Mouse (Mus musculus) brain, embryonic 14.5 days (tissue): ENCODE data around the gene Lrrc10b. TPM values are rescaled to one million over a fixed set of nuclear protein-coding genes. Genes with fewer than 3 reads are reported as not detected.

Source experiments
- DNase-seq: peaks from one replicate; pipeline ENCODE4 v3.0.0-alpha.2; 2011; ENCODE audit warnings: low read depth
- CTCF ChIP-seq: fragments of 200-500 bp; IDR thresholded peaks from 2 replicates; pipeline ENCODE4 v1.5.1; 2012; ENCODE audit warnings: inconsistent platforms, mild to moderate bottlenecking, moderate library complexity, borderline replicate concordance; ENCODE audit not compliant: insufficient read depth, insufficient read length; ENCODE audit errors: extremely low read depth
- POLR2A ChIP-seq: fragments of 200-500 bp; IDR thresholded peaks from 2 replicates; pipeline ENCODE4 v1.6.1; 2012; ENCODE audit warnings: mild to moderate bottlenecking, inconsistent platforms, borderline replicate concordance; ENCODE audit not compliant: poor library complexity, insufficient read depth, insufficient read length, severe bottlenecking; ENCODE audit errors: extremely low read depth
- polyA plus RNA-seq: library from polyadenylated mRNA; depleted of rRNA; stranded (reverse); fragments of >200 nt; gene quantifications from 2 replicates; pipeline ENCODE4 v1.2.3, GENCODE M21; 2012

Lrrc10b gene
- polyA plus RNA-seq, 1 experiment: 2.0 TPM

GRCm38 (mm10) chr19:10435908-10436307, 21.4 kb downstream of the Lrrc10b start:
- TF ChIP-seq POLR2A: no peak
- peak; percentile 80 for TF ChIP-seq CTCF
- DNase-seq: peak; percentile 88

- no peak for TF ChIP-seq CTCF
- TF ChIP-seq POLR2A: no peak
- DNase-seq: no peak
Measured at GRCm38 (mm10) chr19:10434927-10435326, 22.3 kb downstream of the Lrrc10b start.

GRCm38 (mm10) chr19:10433879-10434540, 23.3 kb downstream of the Lrrc10b start:
- no peak for DNase-seq
- no peak for TF ChIP-seq POLR2A
- TF ChIP-seq CTCF: no peak

- no peak for TF ChIP-seq POLR2A
- no peak for TF ChIP-seq CTCF
- no peak for DNase-seq
Measured at GRCm38 (mm10) chr19:10433225-10433624, 24.0 kb downstream of the Lrrc10b start.

- TF ChIP-seq CTCF (no peak), POLR2A (no peak)
- DNase-seq: peak; percentile 82
Measured at GRCm38 (mm10) chr19:10431841-10432240, 25.4 kb downstream of the Lrrc10b start.

- no peak for TF ChIP-seq CTCF
- no peak for TF ChIP-seq POLR2A
- peak; percentile 37 for DNase-seq
Measured at GRCm38 (mm10) chr19:10431410-10431809, 25.9 kb downstream of the Lrrc10b start.

GRCm38 (mm10) chr19:10429371-10429770, 27.9 kb downstream of the Lrrc10b start:
- TF ChIP-seq POLR2A (no peak), CTCF (no peak)
- no peak for DNase-seq

GRCm38 (mm10) chr19:10427431-10427830, 29.8 kb downstream of the Lrrc10b start:
- no peak for TF ChIP-seq CTCF
- TF ChIP-seq POLR2A: no peak
- DNase-seq: no peak

GRCm38 (mm10) chr19:10426793-10427192, 30.5 kb downstream of the Lrrc10b start:
- DNase-seq: no peak
- TF ChIP-seq CTCF (no peak), POLR2A (no peak)

- TF ChIP-seq CTCF: no peak
- no peak for TF ChIP-seq POLR2A
- DNase-seq: no peak
Measured at GRCm38 (mm10) chr19:10426312-10426711, 31.0 kb downstream of the Lrrc10b start.

- no peak for TF ChIP-seq POLR2A
- no peak for TF ChIP-seq CTCF
- no peak for DNase-seq
Measured at GRCm38 (mm10) chr19:10425484-10426270, 31.6 kb downstream of the Lrrc10b start.

- TF ChIP-seq POLR2A: no peak
- TF ChIP-seq CTCF: no peak
- DNase-seq: no peak
Measured at GRCm38 (mm10) chr19:10424751-10425150, 32.5 kb downstream of the Lrrc10b start.
